Comparison of ENCODE assay signal across 9 mouse cellular contexts in genomic region chr5:140095203-140095602, GRCm38 (mm10).
DNase-seq lines count a peak whose midpoint lies in the region.
"Had no signal": no experiment of that assay in that cellular context is flagged by ENCODE, and none has a peak within 500 bp of the region (broad histone marks: within the 10 kb centered on the region; RNA-seq: fewer than 3 reads in every experiment).

No protein-coding gene starts in this region.

- peak; percentile 62 for DNase-seq in layer of hippocampus, adult 11-12 months (ENCODE audit: low spot score)
- DNase-seq in layer of hippocampus, adult 9-10 months (ENCODE audit: low spot score): no peak
- DNase-seq in kidney, adult 9 months: peak; percentile 66
- peak; percentile 29 for DNase-seq in mesoderm, embryonic 11.5 days (ENCODE audit: low read depth, low spot score)
- peak; percentile 44 to 45 for DNase-seq in right cerebral cortex, postnatal 36 days (ENCODE audit: low spot score in 2 of 2)
- DNase-seq in urinary bladder, postnatal 4 days (ENCODE audit: low spot score in 2 of 2): no peak
- DNase-seq in thymus, adult 18-20 months: no peak
- no peak for DNase-seq in heart, postnatal 14 days
- DNase-seq: adrenal gland, adult 2 months had no signal

- intact Hi-C loops in heart, postnatal 14 days (cut with DNase I): no loop called here

Comparison
In these comparisons a context has a peak if more than half of its experiments do, and no peak if none do; other contexts are left out.
1. DNase-seq: peak in layer of hippocampus, adult 11-12 months (single experiment), kidney, adult 9 months (single experiment), mesoderm, embryonic 11.5 days (single experiment) and right cerebral cortex, postnatal 36 days (2 of 2); none in layer of hippocampus, adult 9-10 months (single experiment), urinary bladder, postnatal 4 days (0 of 2), thymus, adult 18-20 months (0 of 2) and heart, postnatal 14 days (0 of 2).